Mouse (Mus musculus) midbrain, embryonic 12.5 days (tissue): ENCODE measurements around the gene Anxa4. TPM values are rescaled to one million over a fixed set of nuclear protein-coding genes. Genes with fewer than 3 reads are reported as not detected.

Experiments
- ATAC-seq: fragments of 200-750 bp; cut with Nextera tagmentation; 2 replicates; pipeline ENCODE4 v1.8.0; 2017; ENCODE audit warnings: low read depth, moderate TSS enrichment, moderate library complexity; ENCODE audit not compliant: low FRiP score
- H3K27ac ChIP-seq: fragments of 300-500 bp; sonication (generic); replicated peaks from 2 replicates; pipeline ENCODE4 v1.5.1; 2016; ENCODE audit warnings: mild to moderate bottlenecking
- H3K27me3 ChIP-seq: fragments of 300-500 bp; sonication (generic); 2 replicates; pipeline ENCODE4 v1.6.1; 2016; ENCODE audit warnings: mild to moderate bottlenecking
- H3K36me3 ChIP-seq: fragments of 300-500 bp; sonication (generic); 2 replicates; pipeline ENCODE4 v1.6.1; 2016
- H3K4me1 ChIP-seq: fragments of 300-500 bp; sonication (generic); 2 replicates; pipeline ENCODE4 v1.6.1; 2016
- H3K4me2 ChIP-seq: fragments of 300-500 bp; sonication (generic); replicated peaks from 2 replicates; pipeline ENCODE4 v1.6.1; 2016; ENCODE audit warnings: mild to moderate bottlenecking, moderate library complexity
- H3K4me3 ChIP-seq: fragments of 300-500 bp; sonication (generic); 2 replicates; pipeline ENCODE4 v1.5.1; 2016; ENCODE audit warnings: mild to moderate bottlenecking
- H3K9ac ChIP-seq: fragments of 300-500 bp; sonication (generic); replicated peaks from 2 replicates; pipeline ENCODE4 v1.6.1; 2016; ENCODE audit warnings: mild to moderate bottlenecking, moderate library complexity
- H3K9me3 ChIP-seq: fragments of 300-500 bp; sonication (generic); 2 replicates; pipeline ENCODE4 v1.6.1; 2016; ENCODE audit warnings: mild to moderate bottlenecking
- WGBS: fragments of 180-500 bp; shearing (Covaris S2); methylation state at CpG from one replicate; pipeline ENCODE4 v1.1.7; 2016; 5-methylcytosine and 5-hydroxymethylcytosine counted together
- polyA plus RNA-seq: library from polyadenylated mRNA; unstranded; fragments of >200 nt; fragmentation: Nextera tagmentation; extraction: Ambion mirVana; gene quantifications from 2 replicates; pipeline ENCODE4 v1.2.1, GENCODE M21; 2016

The Anxa4 gene
- polyA plus RNA-seq, 1 experiment from 2014 or later, result 6.1 TPM

DNA sequence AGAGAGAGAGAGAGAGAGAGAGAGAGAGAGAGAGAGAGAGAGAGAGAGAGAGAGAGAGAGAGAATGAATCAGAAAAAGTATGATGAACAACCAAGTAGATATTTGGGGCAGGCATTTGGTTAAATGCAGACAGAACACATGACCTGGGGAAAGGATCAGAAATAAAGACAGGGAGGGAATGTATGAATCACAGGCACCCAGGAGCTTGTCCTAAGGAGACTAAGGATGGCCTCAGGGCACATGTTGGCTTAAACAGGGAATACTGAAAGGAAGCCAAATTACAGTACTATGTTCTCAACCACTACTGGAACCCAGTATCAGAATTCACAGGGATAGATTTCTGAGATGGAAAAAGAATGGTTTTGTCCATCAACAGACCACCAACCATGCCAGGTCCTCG is 106.4 kb downstream of the Anxa4 start:
- Histone ChIP-seq H3K27ac (no peak overlapping the region), H3K4me2 (no peak overlapping the region), H3K4me1 (peaks cover 10% of the 10 kb centered on the region), H3K36me3 (peaks cover 28% of the 10 kb centered on the region), H3K27me3 (no peaks in the 10 kb centered on the region), H3K4me3 (no peak overlapping the region), H3K9ac (no peak overlapping the region), H3K9me3 (no peaks in the 10 kb centered on the region)
- WGBS, result 80% methylated on average over 1 of the region's 1 CpGs
- ATAC-seq, result no peak

Other genes with a start within 250 kb of the Anxa4 start
- gene Asprv1, start 165.4 kb downstream of the Anxa4 start, polyA plus RNA-seq, result 0.29 and 0.43 TPM in 2 replicates
- 30.3 and 31.1 TPM in 2 replicates for gene Mxd1, start 124.4 kb downstream of the Anxa4 start, polyA plus RNA-seq
- gene Snrnp27, start 109.1 kb downstream of the Anxa4 start, polyA plus RNA-seq, result 127 and 130 TPM in 2 replicates
- 50.8 and 51.2 TPM in 2 replicates for gene Gmcl1, start 60.2 kb downstream of the Anxa4 start, polyA plus RNA-seq
- 30.6 and 35.8 TPM in 2 replicates for gene Aak1, start 55.9 kb upstream of the Anxa4 start, polyA plus RNA-seq
- 90.9 and 93.8 TPM in 2 replicates for gene Nfu1, start 215.7 kb upstream of the Anxa4 start, polyA plus RNA-seq
- gene Gfpt1, start 249.3 kb upstream of the Anxa4 start, polyA plus RNA-seq, result 18.8 and 19.5 TPM in 2 replicates